Mouse (Mus musculus) myocyte (in vitro differentiated cells): Measurements from ENCODE around the gene Lrrc4c. TPM values are rescaled to one million over a fixed set of nuclear protein-coding genes. Genes with fewer than 3 reads are reported as not detected.

Experiments used
- H3K27me3 ChIP-seq: one replicate; pipeline ENCODE4 v1.6.1; 2011; ENCODE audit not compliant: control insufficient read depth, insufficient read depth, insufficient read length
- H3K36me3 ChIP-seq: one replicate; pipeline ENCODE4 v1.6.1; 2011; ENCODE audit not compliant: control insufficient read depth, insufficient read depth
- H3K4me2 ChIP-seq: one replicate; pipeline ENCODE4 v1.6.1; 2011; ENCODE audit warnings: low read depth, control low read depth
- H3K4me3 ChIP-seq: one replicate; pipeline ENCODE4 v1.5.1; 2011; ENCODE audit warnings: mild to moderate bottlenecking, control low read depth, moderate library complexity
- H3K79me2 ChIP-seq: one replicate; pipeline ENCODE4 v1.6.1; 2011; ENCODE audit not compliant: control insufficient read depth, insufficient read depth
- H3ac ChIP-seq: one replicate; pipeline ENCODE4 v1.6.1; 2011; ENCODE audit not compliant: control insufficient read depth, insufficient read length
- CEBPB ChIP-seq: IDR thresholded peaks from 2 replicates; pipeline ENCODE4 v1.6.1; 2011; ENCODE audit warnings: mild to moderate bottlenecking, moderate library complexity; ENCODE audit not compliant: poor library complexity, insufficient read depth, severe bottlenecking
- E2F4 ChIP-seq: IDR thresholded peaks from one replicate; pipeline ENCODE4 v1.6.1; 2011; ENCODE audit warnings: mild to moderate bottlenecking, control low read depth, moderate library complexity; ENCODE audit not compliant: insufficient read depth
- MAX ChIP-seq: IDR thresholded peaks from one replicate; pipeline ENCODE4 v1.6.1; 2011; ENCODE audit warnings: low read depth, mild to moderate bottlenecking, control low read depth
- MYOD1 ChIP-seq, 3 experiments: IDR thresholded peaks; one replicate each; pipeline ENCODE4 v1.6.1; 2011; ENCODE audit warnings: control low read depth in 2 of 3, low read depth in 2 of 3, mild to moderate bottlenecking in 2 of 3, moderate library complexity in 1 of 3; ENCODE audit not compliant: insufficient read length in 2 of 3, control insufficient read depth in 1 of 3
- MYOG ChIP-seq, 3 experiments: IDR thresholded peaks; one replicate each; pipeline ENCODE4 v1.6.1; 2011; ENCODE audit warnings: control low read depth in 2 of 3, low read depth in 2 of 3, mild to moderate bottlenecking in 2 of 3; ENCODE audit not compliant: insufficient read length in 2 of 3, control insufficient read depth in 1 of 3, insufficient read depth in 1 of 3
- POLR2A ChIP-seq: IDR thresholded peaks from one replicate; pipeline ENCODE4 v1.6.1; 2011; ENCODE audit warnings: low read depth, mild to moderate bottlenecking, control low read depth, moderate library complexity; ENCODE audit not compliant: insufficient read length
- POLR2AphosphoS2 ChIP-seq: IDR thresholded peaks from one replicate; pipeline ENCODE4 v1.6.1; 2011; ENCODE audit warnings: low read depth, control low read depth; ENCODE audit not compliant: insufficient read length
- REST ChIP-seq: IDR thresholded peaks from one replicate; pipeline ENCODE4 v1.6.1; 2011; ENCODE audit warnings: mild to moderate bottlenecking, control low read depth, moderate library complexity; ENCODE audit not compliant: insufficient read depth, insufficient read length
- SRF ChIP-seq: IDR thresholded peaks from one replicate; pipeline ENCODE4 v1.6.1; 2011; ENCODE audit warnings: low read depth; ENCODE audit not compliant: control insufficient read depth, insufficient read length
- TCF12 ChIP-seq: IDR thresholded peaks from one replicate; pipeline ENCODE4 v1.6.1; 2011; ENCODE audit warnings: mild to moderate bottlenecking, control low read depth; ENCODE audit not compliant: poor library complexity, insufficient read depth, severe bottlenecking
- TCF3 ChIP-seq: IDR thresholded peaks from one replicate; pipeline ENCODE4 v1.6.1; 2011; ENCODE audit warnings: low read depth, control low read depth; ENCODE audit not compliant: insufficient read length
- USF1 ChIP-seq: IDR thresholded peaks from one replicate; pipeline ENCODE4 v1.6.1; 2011; ENCODE audit warnings: low read depth, mild to moderate bottlenecking, control low read depth, moderate library complexity
- polyA plus RNA-seq: library from polyadenylated mRNA; unstranded; fragments of >200 nt; fragmentation: generic; extraction: Trizol; gene quantifications from one replicate; pipeline ENCODE4 v1.2.1, GENCODE M21; 2012; ENCODE audit warnings: missing spikeins

Gene Lrrc4c
- polyA plus RNA-seq, 1 experiment: 1.1 TPM

- H3K27me3 ChIP-seq: no peaks in the 10 kb centered on the region
- no peak overlapping the region for H3K4me3 ChIP-seq
- H3K36me3 ChIP-seq: no peaks in the 10 kb centered on the region
- H3ac ChIP-seq: no peak overlapping the region
- TF ChIP-seq POLR2AphosphoS2: no peak
- no peak for TF ChIP-seq TCF3
- no peak for TF ChIP-seq SRF
- no peak for TF ChIP-seq USF1
- no peak for TF ChIP-seq CEBPB
- no peak overlapping the region for H3K4me2 ChIP-seq
- H3K79me2 ChIP-seq: no peaks in the 10 kb centered on the region
Observed at GRCm38 (mm10) chr2:97581132-97581531, 1263.2 kb downstream of the Lrrc4c start.

GRCm38 (mm10) chr2:97586322-97586721 is 1268.4 kb downstream of the Lrrc4c start:
- no peaks in the 10 kb centered on the region for H3K79me2 ChIP-seq
- H3ac ChIP-seq: no peak overlapping the region
- no peaks in the 10 kb centered on the region for H3K27me3 ChIP-seq
- TF ChIP-seq TCF3 (no peak), MAX (no peak), MYOG (IDR thresholded peaks at IDR 0.05; ENCODE audit: control insufficient read depth in 1 of 3, insufficient read depth in 1 of 3, insufficient read length in 2 of 3, low read depth in 2 of 3) (no peak), POLR2AphosphoS2 (no peak), SRF (no peak), POLR2A (no peak), CEBPB (no peak), E2F4 (no peak), REST (no peak), TCF12 (no peak), USF1 (no peak), MYOD1 (IDR thresholded peaks at IDR 0.05; ENCODE audit: control insufficient read depth in 1 of 3, insufficient read length in 2 of 3, low read depth in 2 of 3) (no peak)
- H3K4me2 ChIP-seq: no peak overlapping the region
- H3K4me3 ChIP-seq: no peak overlapping the region
- H3K36me3 ChIP-seq: no peaks in the 10 kb centered on the region

GRCm38 (mm10) chr2:97590563-97590962 is 1272.6 kb downstream of the Lrrc4c start:
- Histone ChIP-seq H3ac (no peak overlapping the region), H3K79me2 (no peaks in the 10 kb centered on the region), H3K27me3 (no peaks in the 10 kb centered on the region), H3K4me3 (no peak overlapping the region), H3K36me3 (no peaks in the 10 kb centered on the region), H3K4me2 (peak overlapping the region; percentile 56)
- no peak for TF ChIP-seq USF1
- TF ChIP-seq REST: no peak
- no peak for TF ChIP-seq SRF
- TF ChIP-seq MAX: no peak
- TF ChIP-seq MYOD1 (IDR thresholded peaks at IDR 0.05; ENCODE audit: control insufficient read depth in 1 of 3, insufficient read length in 2 of 3, low read depth in 2 of 3): no peak
- no peak for TF ChIP-seq E2F4
- TF ChIP-seq MYOG (IDR thresholded peaks at IDR 0.05; ENCODE audit: control insufficient read depth in 1 of 3, insufficient read depth in 1 of 3, insufficient read length in 2 of 3, low read depth in 2 of 3): no peak
- TF ChIP-seq CEBPB: no peak
- no peak for TF ChIP-seq TCF3
- TF ChIP-seq POLR2AphosphoS2: no peak
- TF ChIP-seq TCF12: no peak
- TF ChIP-seq POLR2A: no peak

- no peak overlapping the region for H3ac ChIP-seq
- no peaks in the 10 kb centered on the region for H3K36me3 ChIP-seq
- H3K79me2 ChIP-seq: no peaks in the 10 kb centered on the region
- TF ChIP-seq CEBPB (no peak), REST (no peak), MYOD1 (IDR thresholded peaks at IDR 0.05; ENCODE audit: control insufficient read depth in 1 of 3, insufficient read length in 2 of 3, low read depth in 2 of 3) (no peak), MYOG (IDR thresholded peaks at IDR 0.05; ENCODE audit: control insufficient read depth in 1 of 3, insufficient read depth in 1 of 3, insufficient read length in 2 of 3, low read depth in 2 of 3) (no peak), TCF3 (no peak), TCF12 (no peak), USF1 (no peak), POLR2AphosphoS2 (no peak), E2F4 (no peak), SRF (no peak), POLR2A (no peak), MAX (no peak)
- H3K27me3 ChIP-seq: no peaks in the 10 kb centered on the region
- H3K4me3 ChIP-seq: no peak overlapping the region
- no peak overlapping the region for H3K4me2 ChIP-seq
Observed at GRCm38 (mm10) chr2:97604182-97604581, 1286.2 kb downstream of the Lrrc4c start.

GRCm38 (mm10) chr2:97604688-97605215 is 1286.8 kb downstream of the Lrrc4c start:
- H3K36me3 ChIP-seq: no peaks in the 10 kb centered on the region
- no peak for TF ChIP-seq CEBPB
- TF ChIP-seq MYOG (IDR thresholded peaks at IDR 0.05; ENCODE audit: control insufficient read depth in 1 of 3, insufficient read depth in 1 of 3, insufficient read length in 2 of 3, low read depth in 2 of 3): no peak
- no peak for TF ChIP-seq MAX
- no peak for TF ChIP-seq REST
- no peak for TF ChIP-seq POLR2A
- no peak for TF ChIP-seq E2F4
- TF ChIP-seq SRF: no peak
- no peak for TF ChIP-seq POLR2AphosphoS2
- H3K4me2 ChIP-seq: no peak overlapping the region

More at GRCm38 (mm10) chr2:97604688-97605215, 1286.8 kb downstream of the Lrrc4c start:
- no peaks in the 10 kb centered on the region for H3K27me3 ChIP-seq
- H3ac ChIP-seq: no peak overlapping the region
- no peaks in the 10 kb centered on the region for H3K79me2 ChIP-seq
- no peak overlapping the region for H3K4me3 ChIP-seq
